ENCODE assay signal across 1 mouse cellular context in the genomic region with DNA sequence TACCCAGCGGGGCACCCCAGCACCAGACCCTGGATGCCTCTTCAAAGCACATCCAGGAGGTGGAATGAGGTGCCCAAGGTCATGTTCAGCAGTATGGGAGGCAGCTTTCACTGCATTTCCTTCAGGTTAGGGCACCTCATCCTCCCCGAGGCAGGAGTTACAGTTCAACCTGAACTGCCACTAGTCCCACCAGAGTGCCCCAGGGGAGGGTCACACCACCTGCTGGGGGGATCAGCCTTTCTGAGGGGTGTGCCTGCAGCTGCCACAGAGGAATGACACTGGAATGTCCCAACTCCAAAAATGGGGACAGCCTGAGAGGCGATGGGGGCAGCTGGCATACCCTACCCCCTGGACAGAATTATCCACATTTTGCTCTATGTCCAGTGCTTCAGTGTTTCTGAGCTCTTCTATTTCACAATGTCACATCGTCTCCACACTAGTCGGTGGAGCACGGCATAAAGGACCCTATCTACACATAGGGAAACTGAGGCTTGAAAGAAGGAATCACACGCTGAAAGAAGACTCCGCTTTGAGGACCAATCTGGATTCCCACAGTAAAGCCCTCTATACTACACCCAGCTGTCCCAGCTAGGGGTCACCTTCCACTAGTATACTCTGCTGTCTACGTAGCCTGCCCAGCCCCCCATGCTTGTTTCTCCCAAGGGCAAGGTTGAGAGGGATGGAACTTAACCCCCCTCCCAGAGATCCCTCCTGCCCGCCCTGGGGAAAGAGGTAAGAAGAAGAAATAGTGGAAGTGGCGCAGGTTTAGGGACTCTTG.
TF ChIP-seq lines count a peak whose summit lies in the region.

No protein-coding gene starts in this region.

TF ChIP-seq in CH12.LX, 34 proteins besides CTCF, POLR2A, EP300 and RAD21:
- TF ChIP-seq SMC3 (IDR thresholded peaks at IDR 0.05; ENCODE audit: low read depth, low read length) (no peak), BHLHE40 (IDR thresholded peaks at IDR 0.05; ENCODE audit: low read depth, low read length) (no peak), KAT2A (IDR thresholded peaks at IDR 0.05; ENCODE audit: insufficient replicate concordance, low read length) (no peak), MAX (IDR thresholded peaks at IDR 0.05; ENCODE audit: low read length) (peak; percentile 30; the same call in 1 of the 2 replicates)
TF ChIP-seq in CH12.LX: peak in this region for 1.
